Mouse (Mus musculus) stomach, embryonic 16.5 days (tissue): ENCODE measurements around the gene Pim2. TPM values are rescaled to one million over a fixed set of nuclear protein-coding genes. Genes with fewer than 3 reads are reported as not detected.

Source experiments
- ATAC-seq: fragments of 200-750 bp; cut with Nextera tagmentation; 2 replicates; pipeline ENCODE4 v1.8.0; 2017; ENCODE audit warnings: moderate number of reproducible peaks, moderate TSS enrichment; ENCODE audit not compliant: insufficient read depth, low FRiP score
- H3K27ac ChIP-seq: fragments of 300-500 bp; sonication (generic); 2 replicates; pipeline ENCODE4 v1.5.1; 2014; ENCODE audit warnings: low read length
- H3K27me3 ChIP-seq: fragments of 300-500 bp; sonication (generic); 2 replicates; pipeline ENCODE4 v1.6.1; 2014; ENCODE audit warnings: low read length, control low read depth, mixed read lengths; ENCODE audit not compliant: control insufficient read depth, insufficient read depth
- H3K36me3 ChIP-seq: fragments of 300-500 bp; sonication (generic); 2 replicates; pipeline ENCODE4 v1.6.1; 2014; ENCODE audit warnings: low read length; ENCODE audit not compliant: control insufficient read depth, insufficient read depth
- H3K4me1 ChIP-seq: fragments of 300-500 bp; sonication (generic); 2 replicates; pipeline ENCODE4 v1.6.1; 2014; ENCODE audit warnings: low read length, control low read depth, mixed read lengths; ENCODE audit not compliant: control insufficient read depth, insufficient read depth
- H3K4me2 ChIP-seq: fragments of 300-500 bp; sonication (generic); 2 replicates; pipeline ENCODE4 v1.6.1; 2014; ENCODE audit warnings: low read depth, low read length, mixed read lengths
- H3K4me3 ChIP-seq: fragments of 300-500 bp; sonication (generic); replicated peaks from 2 replicates; pipeline ENCODE4 v1.5.1; 2014; ENCODE audit warnings: mild to moderate bottlenecking, low read length
- H3K9ac ChIP-seq: fragments of 300-500 bp; sonication (generic); 2 replicates; pipeline ENCODE4 v1.6.1; 2014; ENCODE audit warnings: low read length
- H3K9me3 ChIP-seq: fragments of 300-500 bp; sonication (generic); replicated peaks from 2 replicates; pipeline ENCODE4 v1.6.1; 2016; ENCODE audit warnings: low read length, control low read depth; ENCODE audit not compliant: control insufficient read depth
- WGBS: fragments of 180-500 bp; shearing (Covaris S2); extraction: QIAGEN DNeasy Blood & Tissue Kit; methylation state at CpG from one replicate; pipeline ENCODE4 v1.1.7; 2014; 5-methylcytosine and 5-hydroxymethylcytosine counted together
- polyA plus RNA-seq: library from polyadenylated mRNA; unstranded; fragments of >200 nt; fragmentation: Nextera tagmentation; extraction: Ambion mirVana; gene quantifications from 2 replicates; pipeline ENCODE4 v1.2.1, GENCODE M21; 2015

Gene Pim2
- polyA plus RNA-seq, 1 experiment from 2014 or later = 11.1 TPM

DNA sequence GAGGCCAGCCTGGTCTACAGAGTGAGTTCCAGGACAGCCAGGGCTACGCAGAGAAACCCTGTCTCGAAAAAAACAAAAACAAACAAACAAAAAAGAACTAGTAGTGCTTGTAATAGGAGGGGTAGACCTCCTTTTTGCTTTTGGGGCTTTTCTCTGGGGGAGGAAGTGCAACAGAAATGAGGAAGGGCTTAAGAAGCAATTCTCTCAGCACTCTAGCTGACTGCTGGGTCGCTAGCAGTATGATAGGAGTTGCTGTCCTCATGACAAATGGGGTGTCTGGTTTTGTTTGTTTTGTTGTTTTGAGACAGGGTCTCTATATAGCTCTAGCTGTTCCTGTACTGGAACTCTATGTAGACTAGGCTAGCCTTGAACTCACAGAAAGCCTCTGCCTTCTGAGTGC is 13.5 kb upstream of the Pim2 start:
- no peak for ATAC-seq
- H3K9ac ChIP-seq = no peak overlapping the region
- H3K36me3 ChIP-seq = no peaks in the 10 kb centered on the region
- WGBS = 73% methylated on average over 3 of the region's 3 CpGs
- H3K4me1 ChIP-seq = no peaks in the 10 kb centered on the region
- no peak overlapping the region for H3K4me3 ChIP-seq
- no peak overlapping the region for H3K4me2 ChIP-seq
- no peaks in the 10 kb centered on the region for H3K9me3 ChIP-seq
- no peaks in the 10 kb centered on the region for H3K27me3 ChIP-seq
- H3K27ac ChIP-seq = no peak overlapping the region

- ATAC-seq = no peak
- Histone ChIP-seq H3K9ac (no peak overlapping the region), H3K4me1 (no peaks in the 10 kb centered on the region), H3K27me3 (no peaks in the 10 kb centered on the region), H3K4me3 (no peak overlapping the region), H3K4me2 (no peak overlapping the region), H3K9me3 (no peaks in the 10 kb centered on the region), H3K27ac (no peak overlapping the region), H3K36me3 (no peaks in the 10 kb centered on the region)
- 55% methylated on average over 2 of the region's 2 CpGs for WGBS
These were observed 12.7 kb upstream of the Pim2 start for GRCm38 (mm10) chrX:7865343-7865742.

- Histone ChIP-seq H3K4me1 (no peaks in the 10 kb centered on the region), H3K27ac (no peak overlapping the region), H3K9me3 (no peaks in the 10 kb centered on the region), H3K36me3 (no peaks in the 10 kb centered on the region), H3K4me3 (no peak overlapping the region), H3K4me2 (no peak overlapping the region), H3K9ac (no peak overlapping the region), H3K27me3 (no peaks in the 10 kb centered on the region)
- 66% methylated on average over 2 of the region's 2 CpGs for WGBS
- ATAC-seq = no peak
These were observed 12.3 kb upstream of the Pim2 start for GRCm38 (mm10) chrX:7865786-7866185.

GRCm38 (mm10) chrX:7867141-7867540 is 10.9 kb upstream of the Pim2 start:
- H3K4me2 ChIP-seq = no peak overlapping the region
- H3K9ac ChIP-seq = no peak overlapping the region
- H3K27ac ChIP-seq = no peak overlapping the region
- H3K4me1 ChIP-seq = no peaks in the 10 kb centered on the region
- 89% methylated on average over 1 of the region's 1 CpGs for WGBS
- no peaks in the 10 kb centered on the region for H3K9me3 ChIP-seq
- H3K27me3 ChIP-seq = no peaks in the 10 kb centered on the region
- no peaks in the 10 kb centered on the region for H3K36me3 ChIP-seq
- ATAC-seq = no peak
- no peak overlapping the region for H3K4me3 ChIP-seq

DNA sequence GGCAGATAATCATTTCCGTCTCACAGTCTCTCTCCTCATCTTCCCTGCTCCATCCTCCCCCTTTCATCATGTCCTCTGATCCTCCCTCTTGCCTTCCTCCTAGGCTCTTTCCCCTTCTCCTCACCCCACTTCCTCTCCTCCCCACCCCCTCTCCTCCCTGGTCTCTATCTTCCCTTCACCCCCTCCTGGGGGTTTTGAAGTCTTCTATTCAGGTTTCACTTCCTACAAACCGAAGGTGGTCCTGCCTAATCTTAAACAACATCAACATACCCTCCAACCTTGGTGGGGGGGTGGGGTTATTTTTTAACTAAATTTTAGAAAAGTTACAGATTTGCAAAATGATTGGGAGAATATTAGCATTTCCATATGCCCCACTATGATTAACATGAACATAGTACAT is 9.6 kb upstream of the Pim2 start:
- H3K9me3 ChIP-seq = no peaks in the 10 kb centered on the region
- H3K27ac ChIP-seq = no peak overlapping the region
- no peak overlapping the region for H3K9ac ChIP-seq
- H3K27me3 ChIP-seq = no peaks in the 10 kb centered on the region
- 56% methylated on average over 2 of the region's 2 CpGs for WGBS
- H3K4me2 ChIP-seq = no peak overlapping the region
- no peaks in the 10 kb centered on the region for H3K4me1 ChIP-seq
- no peaks in the 10 kb centered on the region for H3K36me3 ChIP-seq
- H3K4me3 ChIP-seq = no peak overlapping the region
- no peak for ATAC-seq

DNA sequence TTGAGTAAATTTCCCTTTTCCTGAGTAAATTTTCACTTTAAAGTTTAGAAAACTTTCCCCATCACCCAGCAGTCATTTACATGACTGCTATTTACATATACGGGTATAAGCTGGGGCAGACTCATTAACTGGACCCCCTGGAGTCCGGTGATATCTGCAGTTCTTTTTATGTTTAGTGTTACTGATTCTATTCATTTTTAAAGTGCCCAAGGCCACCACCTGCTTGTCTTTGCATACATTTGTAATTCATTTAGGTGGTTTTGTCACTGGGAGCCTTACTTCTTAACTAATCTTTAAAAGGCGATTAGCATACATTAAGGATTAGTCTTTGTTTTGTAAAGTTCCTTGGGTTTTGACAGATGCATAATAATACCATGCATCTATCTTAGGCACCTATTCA is 8.2 kb upstream of the Pim2 start:
- no peaks in the 10 kb centered on the region for H3K27me3 ChIP-seq
- no peaks in the 10 kb centered on the region for H3K4me1 ChIP-seq
- WGBS = 42% methylated on average over 3 of the region's 3 CpGs

GRCm38 (mm10) chrX:7878495-7878894 is 433 bp downstream of the Pim2 start:
- H3K27ac ChIP-seq = no peak overlapping the region
- H3K9ac ChIP-seq = peak overlapping the region; percentile 58
- H3K4me3 ChIP-seq = peak overlapping the region; percentile 46
- H3K27me3 ChIP-seq = no peaks in the 10 kb centered on the region
- WGBS = 14% methylated on average over 21 of the region's 21 CpGs
- H3K4me2 ChIP-seq = peak overlapping the region; percentile 67
- peak; percentile 29; the same call in 1 of the 2 replicates for ATAC-seq
- peaks cover 6% of the 10 kb centered on the region; the same call in 1 of the 2 replicates for H3K4me1 ChIP-seq
- H3K36me3 ChIP-seq = no peaks in the 10 kb centered on the region
- no peaks in the 10 kb centered on the region for H3K9me3 ChIP-seq

More for the DNA sequence above, 8.2 kb upstream of the Pim2 start:
- no peak overlapping the region for H3K4me3 ChIP-seq
- H3K9me3 ChIP-seq = no peaks in the 10 kb centered on the region
- no peak overlapping the region for H3K4me2 ChIP-seq
- H3K9ac ChIP-seq = no peak overlapping the region
- no peaks in the 10 kb centered on the region for H3K36me3 ChIP-seq
- no peak for ATAC-seq
- no peak overlapping the region for H3K27ac ChIP-seq

- Histone ChIP-seq H3K27ac (no peak overlapping the region), H3K4me1 (peaks cover 6% of the 10 kb centered on the region; the same call in 1 of the 2 replicates), H3K9me3 (no peaks in the 10 kb centered on the region), H3K36me3 (no peaks in the 10 kb centered on the region), H3K4me2 (peak overlapping the region; percentile 67), H3K27me3 (no peaks in the 10 kb centered on the region), H3K9ac (peak overlapping the region; percentile 46; the same call in 1 of the 2 replicates), H3K4me3 (no peak overlapping the region; the same call in 1 of the 2 replicates)
- 11% methylated on average over 11 of the region's 11 CpGs for WGBS
- ATAC-seq = no peak; the same call in 1 of the 2 replicates
These were observed 1.8 kb downstream of the Pim2 start for GRCm38 (mm10) chrX:7879819-7880218.

DNA sequence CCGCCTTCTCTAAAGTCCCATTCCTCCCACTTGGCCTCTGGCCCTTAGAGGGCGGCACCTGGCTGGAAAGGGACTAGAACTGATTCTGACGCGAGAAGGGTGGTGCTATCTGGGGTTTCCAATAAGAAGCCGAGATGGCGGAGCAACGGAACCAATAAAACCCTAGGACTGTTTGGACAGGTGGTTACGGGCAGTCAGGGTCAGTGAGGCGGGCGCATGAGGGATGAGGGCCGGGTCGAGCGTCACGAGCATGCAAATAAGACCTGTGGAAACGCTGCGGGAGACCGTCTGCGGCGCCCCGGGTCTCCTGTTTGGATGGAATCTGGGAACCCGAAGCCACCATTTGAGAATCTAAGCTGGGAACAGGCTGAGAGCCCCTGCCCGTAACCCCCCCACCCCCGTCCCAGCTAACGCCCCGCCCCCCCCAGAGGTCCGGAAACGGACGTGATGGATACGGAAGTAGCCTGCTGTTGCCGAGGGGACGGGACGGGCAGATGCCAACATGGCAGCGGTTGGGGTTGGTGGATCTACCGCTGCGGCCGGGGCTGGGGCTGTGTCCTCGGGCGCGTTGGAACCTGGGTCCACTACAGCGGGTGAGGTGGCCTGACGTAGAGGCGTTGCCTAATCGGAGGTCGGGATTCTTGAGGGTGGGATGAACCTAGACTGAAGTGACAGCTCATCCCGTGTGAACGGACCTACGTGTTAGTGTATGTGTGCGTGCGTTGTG is 5.9 kb downstream of the Pim2 start, which contains the start of gene Slc35a2:
Gene Slc35a2 (plus strand): TSS at position 188 of the 727 bp plus-strand sequence.
- H3K4me1 ChIP-seq = 0 out of 2 replicates have a peak, but pooled peaks cover 4% of the 10 kb centered on the region
- H3K9ac ChIP-seq = peak within 1 kb of the TSS; percentile 63
- peak within 1 kb of the TSS; percentile 63 for H3K4me3 ChIP-seq
- peak; percentile 95 for ATAC-seq
- H3K27me3 ChIP-seq = no peaks in the 10 kb centered on the region
- peak within 1 kb of the TSS; percentile 91 for H3K27ac ChIP-seq
- H3K4me2 ChIP-seq = peak within 1 kb of the TSS; percentile 54
- 12% methylated on average over 49 of the region's 49 CpGs for WGBS
- no peaks in the 10 kb centered on the region for H3K9me3 ChIP-seq
- no peaks in the 10 kb centered on the region for H3K36me3 ChIP-seq
